Mouse (Mus musculus) megakaryocyte, embryonic 14.5 days (primary cell): ENCODE results near the gene Gm9903.

Experiments used
- FLI1 ChIP-seq: IDR thresholded peaks from 2 replicates; pipeline ENCODE4 v1.6.1; 2012; ENCODE audit warnings: low read length, inconsistent platforms, mixed read lengths
- GATA1 ChIP-seq: IDR thresholded peaks from 3 replicates; pipeline ENCODE4 v1.6.1; 2012; ENCODE audit warnings: mixed read lengths, low read length, inconsistent platforms, borderline replicate concordance

- no peak for TF ChIP-seq GATA1
- no peak for TF ChIP-seq FLI1
Observed at GRCm38 (mm10) chr5:33652783-33653173, 23.1 kb downstream of the Gm9903 start.
